Mouse (Mus musculus): ENCODE measurements around the gene Rab3il1. TPM values are rescaled to one million over a fixed set of nuclear protein-coding genes. Genes with fewer than 3 reads are reported as not detected.

Rab3il1 gene
- total RNA-seq, 2 experiments from 2014 or later: 9.7 to 10.4 TPM

- no peak overlapping the region for H3K27ac ChIP-seq
- H3K4me3 ChIP-seq: no peak overlapping the region
- no peak for DNase-seq (ENCODE audit: low spot score in 2 of 2)
- peak; percentile 38 for TF ChIP-seq CTCF (conservative IDR thresholded peaks at IDR 0.05)
Measured at GRCm38 (mm10) chr19:10055783-10056660, 54.6 kb downstream of the Rab3il1 start.

- no peak for DNase-seq (ENCODE audit: low spot score in 2 of 2)
- Histone ChIP-seq H3K4me3 (no peak overlapping the region), H3K27ac (no peak overlapping the region)
- TF ChIP-seq CTCF (conservative IDR thresholded peaks at IDR 0.05): no peak
Measured at GRCm38 (mm10) chr19:10056686-10057085, 55.2 kb downstream of the Rab3il1 start.

- TF ChIP-seq CTCF (conservative IDR thresholded peaks at IDR 0.05): no peak
- Histone ChIP-seq H3K4me3 (no peak overlapping the region), H3K27ac (no peak overlapping the region)
- DNase-seq (ENCODE audit: low spot score in 2 of 2): no peak
Measured at GRCm38 (mm10) chr19:10057486-10058351, 56.2 kb downstream of the Rab3il1 start.

DNA sequence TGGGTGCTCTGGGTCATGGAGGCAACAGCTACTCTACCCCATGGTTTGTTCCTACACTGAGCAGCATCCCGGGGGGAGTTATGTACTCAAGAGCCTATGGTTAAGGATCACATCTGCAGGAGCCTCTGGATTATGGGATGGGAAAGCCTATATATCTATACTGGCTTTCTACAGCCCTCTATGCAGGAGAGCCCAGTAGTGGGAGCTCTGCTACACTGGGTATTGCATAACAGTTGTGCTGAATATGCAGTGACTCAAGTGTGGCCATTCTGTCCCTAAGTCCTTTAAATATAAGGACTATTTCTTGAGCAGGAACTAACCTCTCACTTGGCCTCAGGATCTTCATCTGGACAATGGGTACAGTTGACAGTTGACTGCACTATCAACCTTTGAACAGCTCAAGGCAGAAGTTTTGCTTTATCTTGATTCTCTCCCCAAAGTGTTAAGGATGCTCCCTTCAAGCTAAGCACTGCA is 56.9 kb downstream of the Rab3il1 start:
- no peak for DNase-seq (ENCODE audit: low spot score in 2 of 2)
- no peak overlapping the region for H3K4me3 ChIP-seq
- TF ChIP-seq CTCF (conservative IDR thresholded peaks at IDR 0.05): no peak
- H3K27ac ChIP-seq: no peak overlapping the region; the same call in 1 of the 2 replicates

DNA sequence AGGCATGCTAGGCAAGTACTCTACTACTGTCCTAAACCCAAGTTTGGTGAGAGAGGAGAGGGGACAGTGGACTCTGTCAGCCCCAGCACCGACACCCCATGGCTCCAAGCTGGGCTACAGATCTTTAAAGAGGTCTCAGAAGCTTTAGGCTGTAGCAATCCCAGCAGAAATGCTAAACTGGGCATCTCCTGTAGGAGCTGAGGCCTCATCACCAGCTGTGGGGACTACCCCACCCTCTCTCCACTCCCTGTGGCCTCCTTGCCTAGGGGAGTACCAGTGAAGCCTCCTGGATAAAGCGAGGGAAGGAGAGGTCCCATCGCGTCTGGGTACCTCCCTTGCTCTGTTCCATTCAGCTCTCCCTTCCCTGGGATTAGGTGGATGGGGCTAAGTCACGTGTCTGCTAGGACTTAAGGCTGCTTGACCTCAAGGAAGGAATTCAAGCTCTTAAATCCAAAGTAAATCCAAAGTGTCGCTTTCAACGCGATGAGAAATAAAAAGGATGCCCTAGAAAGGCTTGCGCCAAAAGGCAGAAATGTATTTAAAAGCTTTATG is 57.5 kb downstream of the Rab3il1 start:
- DNase-seq (ENCODE audit: low spot score in 2 of 2): no peak
- no peak overlapping the region for H3K4me3 ChIP-seq
- TF ChIP-seq CTCF (conservative IDR thresholded peaks at IDR 0.05): no peak
- H3K27ac ChIP-seq: no peak overlapping the region

GRCm38 (mm10) chr19:10059911-10060567 is 58.6 kb downstream of the Rab3il1 start:
- TF ChIP-seq CTCF (conservative IDR thresholded peaks at IDR 0.05): peak; percentile 95
- Histone ChIP-seq H3K27ac (peak overlapping the region; percentile 50), H3K4me3 (no peak overlapping the region)
- peak; percentile 54 to 61 for DNase-seq (ENCODE audit: low spot score in 2 of 2)

DNA sequence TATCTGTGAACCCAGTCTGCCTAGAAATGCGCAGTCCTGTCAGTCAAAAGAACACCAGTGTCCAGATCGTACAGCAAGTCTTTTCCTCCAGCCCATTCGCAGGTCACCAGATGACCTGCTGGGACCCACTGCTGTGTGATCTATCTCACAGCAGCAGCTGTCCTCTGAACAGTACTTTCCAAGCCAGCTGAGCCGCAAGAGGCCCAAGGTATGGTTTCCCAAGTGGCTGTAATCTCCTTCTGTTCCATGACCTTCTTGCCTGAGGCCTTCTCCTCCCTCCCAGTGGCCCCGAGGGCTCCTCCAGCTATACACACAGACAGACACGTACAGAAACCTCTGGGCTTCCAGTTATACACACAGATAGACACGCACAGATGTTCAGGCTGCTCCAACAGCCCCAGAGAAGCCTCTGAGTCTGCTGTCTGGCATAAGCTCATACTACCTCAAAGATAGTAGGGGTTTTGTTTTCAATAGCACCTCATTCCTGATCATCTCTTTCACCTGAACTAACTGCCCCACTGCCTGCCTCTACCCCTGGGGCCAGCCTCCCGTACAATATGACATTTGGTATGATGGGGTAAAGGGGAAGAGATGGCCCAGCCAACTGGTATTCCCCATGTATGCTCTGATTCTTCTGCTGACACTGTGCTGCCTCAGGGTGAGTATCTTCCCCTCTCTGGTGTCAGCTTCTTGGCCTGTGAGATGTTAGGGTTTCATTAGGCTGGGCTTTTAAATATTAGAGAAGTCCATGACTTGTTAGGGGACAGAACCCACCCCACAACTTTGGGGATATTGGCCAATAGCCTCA is 59.5 kb downstream of the Rab3il1 start:
- Histone ChIP-seq H3K4me3 (no peak overlapping the region), H3K27ac (peak overlapping the region; percentile 65; the same call in 1 of the 2 replicates)
- no peak for TF ChIP-seq CTCF (conservative IDR thresholded peaks at IDR 0.05)

DNA sequence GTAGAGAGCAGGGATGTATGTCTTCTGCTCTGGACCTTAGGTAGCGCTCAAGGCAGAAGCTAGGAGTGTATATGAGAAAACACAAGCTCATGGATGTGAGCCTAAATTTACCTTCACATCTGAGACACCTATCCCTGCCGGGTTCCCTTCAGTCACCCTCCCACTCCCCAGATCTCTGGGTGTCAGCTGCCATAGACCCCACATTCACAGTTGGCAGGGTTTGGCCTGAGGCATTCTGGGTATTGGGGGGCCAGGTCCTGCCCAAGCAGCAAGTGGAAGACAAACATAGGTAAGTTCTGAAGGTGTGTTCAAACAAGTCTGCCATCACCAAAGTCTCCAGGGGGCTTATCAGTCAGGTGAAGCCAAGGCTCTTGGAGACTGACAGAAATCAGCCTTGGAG is 60.2 kb downstream of the Rab3il1 start:
- H3K27ac ChIP-seq: peak overlapping the region; percentile 65; the same call in 1 of the 2 replicates
- no peak for TF ChIP-seq CTCF (conservative IDR thresholded peaks at IDR 0.05)
- no peak overlapping the region for H3K4me3 ChIP-seq
- no peak for DNase-seq (ENCODE audit: low spot score in 2 of 2)

More for the DNA sequence above, 59.5 kb downstream of the Rab3il1 start:
- DNase-seq (ENCODE audit: low spot score in 2 of 2): no peak

DNA sequence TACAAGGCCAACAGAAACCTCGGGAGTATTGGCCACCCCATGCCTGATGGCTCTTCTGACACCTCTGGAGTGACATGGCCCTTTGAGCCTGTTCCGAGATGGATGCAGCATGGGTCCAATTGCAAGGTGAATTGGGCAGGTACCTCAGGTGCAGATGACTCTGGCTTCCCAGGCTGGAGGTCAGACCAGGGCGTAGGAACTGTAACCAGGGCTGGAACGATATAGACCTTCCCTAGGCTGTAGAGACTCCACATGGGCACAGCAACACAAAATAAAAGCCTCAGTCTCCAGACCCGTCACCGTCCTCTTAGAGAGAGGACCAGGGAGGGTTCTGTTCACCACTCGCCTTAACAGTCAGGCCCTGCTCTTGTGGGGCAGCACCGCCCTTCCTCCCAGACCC is 60.8 kb downstream of the Rab3il1 start:
- Histone ChIP-seq H3K4me3 (no peak overlapping the region), H3K27ac (no peak overlapping the region)
- no peak for DNase-seq (ENCODE audit: low spot score in 2 of 2)
- TF ChIP-seq CTCF (conservative IDR thresholded peaks at IDR 0.05): no peak

DNA sequence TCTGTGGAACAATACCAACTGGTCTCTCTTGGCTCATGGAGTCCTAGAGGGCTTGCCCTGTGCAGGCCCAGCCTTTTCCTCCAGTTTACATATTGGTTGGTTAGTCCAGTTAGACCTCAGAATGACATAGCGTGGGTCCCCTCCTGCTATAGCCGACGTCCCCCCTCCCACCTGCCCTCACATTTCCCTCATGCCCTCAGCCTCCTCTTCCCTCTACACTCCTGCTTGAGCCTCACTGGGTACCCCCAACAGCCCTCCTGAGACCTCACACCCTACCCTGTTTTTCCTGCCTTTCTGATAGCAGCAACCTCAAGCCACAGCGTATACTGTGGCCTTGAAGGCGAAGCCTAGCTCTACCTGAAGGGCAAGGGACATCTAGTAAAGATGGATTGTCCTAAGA is 61.4 kb downstream of the Rab3il1 start:
- no peak for TF ChIP-seq CTCF (conservative IDR thresholded peaks at IDR 0.05)

GRCm38 (mm10) chr19:10064173-10065012 is 62.9 kb downstream of the Rab3il1 start:
- DNase-seq (ENCODE audit: low spot score in 2 of 2): no peak
- Histone ChIP-seq H3K27ac (0 out of 2 replicates have a peak overlapping the region, but pooled peaks have one; percentile 32), H3K4me3 (no peak overlapping the region)
- TF ChIP-seq CTCF (conservative IDR thresholded peaks at IDR 0.05): no peak

More for the DNA sequence above, 61.4 kb downstream of the Rab3il1 start:
- Histone ChIP-seq H3K4me3 (no peak overlapping the region), H3K27ac (no peak overlapping the region)
- DNase-seq (ENCODE audit: low spot score in 2 of 2): no peak
